19 mouse cellular contexts compared by ENCODE assay signal in genomic region chr12:43263845-43264244, GRCm38 (mm10).
"Had no signal": no experiment of that assay in that cellular context is flagged by ENCODE, and none has a peak within 500 bp of the region (broad histone marks: within the 10 kb centered on the region; RNA-seq: fewer than 3 reads in every experiment).

No protein-coding gene starts in this region.

- H3K4me3 ChIP-seq: liver, embryonic 15.5 days; midbrain, embryonic 10.5 days; midbrain, embryonic 12.5 days; midbrain, embryonic 15.5 days; myocyte; neural tube, embryonic 13.5 days; neural tube, embryonic 15.5 days had no signal

- DNase-seq: lung, adult 18-20 months; lung, embryonic 14.5 days; lung, postnatal 10 days; lung, postnatal 4 days; retina, postnatal 1 day; right cerebral cortex, adult 18-20 months; right cerebral cortex, postnatal 25 days; right cerebral cortex, postnatal 4 days; spleen, adult 18-20 months; thymus, adult 18-20 months; thymus, postnatal 14 days; thymus, postnatal 36 days had no signal

- H3K27me3 ChIP-seq: liver, embryonic 15.5 days; midbrain, embryonic 12.5 days; midbrain, embryonic 15.5 days; neural tube, embryonic 13.5 days; neural tube, embryonic 15.5 days had no signal

- H3K9ac ChIP-seq: liver, embryonic 15.5 days; lung, embryonic 14.5 days; midbrain, embryonic 12.5 days; midbrain, embryonic 15.5 days; neural tube, embryonic 13.5 days; neural tube, embryonic 15.5 days had no signal

- ATAC-seq: midbrain, embryonic 15.5 days had no signal

- H3K4me2 ChIP-seq: liver, embryonic 15.5 days; lung, embryonic 14.5 days; midbrain, embryonic 12.5 days; midbrain, embryonic 15.5 days; neural tube, embryonic 13.5 days; neural tube, embryonic 15.5 days had no signal

- H3K27ac ChIP-seq: liver, embryonic 15.5 days; midbrain, embryonic 10.5 days; midbrain, embryonic 12.5 days; midbrain, embryonic 15.5 days; neural tube, embryonic 13.5 days; neural tube, embryonic 15.5 days had no signal

- H3K4me1 ChIP-seq: liver, embryonic 15.5 days; midbrain, embryonic 15.5 days; neural tube, embryonic 13.5 days; neural tube, embryonic 15.5 days had no signal

- H3K36me3 ChIP-seq: liver, embryonic 15.5 days; midbrain, embryonic 10.5 days; midbrain, embryonic 12.5 days; midbrain, embryonic 15.5 days; neural tube, embryonic 13.5 days; neural tube, embryonic 15.5 days had no signal

- H3K9me3 ChIP-seq: liver, embryonic 15.5 days; midbrain, embryonic 10.5 days; midbrain, embryonic 12.5 days; midbrain, embryonic 15.5 days; neural tube, embryonic 13.5 days; neural tube, embryonic 15.5 days had no signal
